Mouse (Mus musculus): Measurements from ENCODE around the gene Cdk2ap2. TPM values are rescaled to one million over a fixed set of nuclear protein-coding genes. Genes with fewer than 3 reads are reported as not detected.
A peak's percentile ranks its signal among the peaks of the same experiment; 100 is the strongest.

Cdk2ap2 gene
- polyA plus RNA-seq, 1 experiment: 88.7 TPM

- 9% methylated on average over 11 of the region's 11 CpGs for WGBS
- TF ChIP-seq CTCF (IDR thresholded peaks at IDR 0.05; ENCODE audit: borderline replicate concordance, insufficient read depth, low read depth, low read length) (no peak), POLR2A (IDR thresholded peaks at IDR 0.05; ENCODE audit: borderline replicate concordance, insufficient read depth, low read length) (no peak)
- DNase-seq: peak; percentile 56 to 58
- peaks cover 59% of the 10 kb centered on the region for H3K4me1 ChIP-seq (ENCODE audit: control insufficient read depth, insufficient read depth, low read length)
- H3K27ac ChIP-seq (ENCODE audit: insufficient read depth, low read length): peak overlapping the region; percentile 94
- no peak overlapping the region for H3K4me3 ChIP-seq (replicated peaks; ENCODE audit: insufficient read depth, low read depth, low read length)
- H3K27me3 ChIP-seq (ENCODE audit: control insufficient read depth, insufficient read depth, low read length): no peaks in the 10 kb centered on the region
These were observed 14.6 kb upstream of the Cdk2ap2 start for GRCm38 (mm10) chr19:4082219-4082965.

- TF ChIP-seq POLR2A (IDR thresholded peaks at IDR 0.05; ENCODE audit: borderline replicate concordance, insufficient read depth, low read length) (no peak), CTCF (IDR thresholded peaks at IDR 0.05; ENCODE audit: borderline replicate concordance, insufficient read depth, low read depth, low read length) (no peak)
- H3K27ac ChIP-seq (ENCODE audit: insufficient read depth, low read length): peak overlapping the region; percentile 94
- peaks cover 52% of the 10 kb centered on the region for H3K4me1 ChIP-seq (ENCODE audit: control insufficient read depth, insufficient read depth, low read length)
- 51% methylated on average over 7 of the region's 7 CpGs for WGBS
- DNase-seq: peak in 1 of 2 experiments; percentile 39
- H3K27me3 ChIP-seq (ENCODE audit: control insufficient read depth, insufficient read depth, low read length): no peaks in the 10 kb centered on the region
- no peak overlapping the region for H3K4me3 ChIP-seq (replicated peaks; ENCODE audit: insufficient read depth, low read depth, low read length)
These were observed 13.7 kb upstream of the Cdk2ap2 start for GRCm38 (mm10) chr19:4083316-4083715.

GRCm38 (mm10) chr19:4083826-4084225 is 13.2 kb upstream of the Cdk2ap2 start:
- H3K27ac ChIP-seq (ENCODE audit: insufficient read depth, low read length): peak overlapping the region; percentile 94
- TF ChIP-seq CTCF (IDR thresholded peaks at IDR 0.05; ENCODE audit: borderline replicate concordance, insufficient read depth, low read depth, low read length) (no peak), POLR2A (IDR thresholded peaks at IDR 0.05; ENCODE audit: borderline replicate concordance, insufficient read depth, low read length) (no peak)
- DNase-seq: no peak
- no peaks in the 10 kb centered on the region for H3K27me3 ChIP-seq (ENCODE audit: control insufficient read depth, insufficient read depth, low read length)
- WGBS: 36% methylated on average over 8 of the region's 8 CpGs
- peaks cover 51% of the 10 kb centered on the region for H3K4me1 ChIP-seq (ENCODE audit: control insufficient read depth, insufficient read depth, low read length)
- no peak overlapping the region for H3K4me3 ChIP-seq (replicated peaks; ENCODE audit: insufficient read depth, low read depth, low read length)

- TF ChIP-seq POLR2A (IDR thresholded peaks at IDR 0.05; ENCODE audit: borderline replicate concordance, insufficient read depth, low read length): no peak
- TF ChIP-seq CTCF (IDR thresholded peaks at IDR 0.05; ENCODE audit: borderline replicate concordance, insufficient read depth, low read depth, low read length): peak; percentile 56; the same call in 1 of the 2 replicates
- 88% methylated on average over 1 of the region's 1 CpGs for WGBS
- H3K27me3 ChIP-seq (ENCODE audit: control insufficient read depth, insufficient read depth, low read length): no peaks in the 10 kb centered on the region
These were observed 12.0 kb upstream of the Cdk2ap2 start for GRCm38 (mm10) chr19:4084984-4085383.

GRCm38 (mm10) chr19:4086156-4086555 is 10.8 kb upstream of the Cdk2ap2 start:
- Histone ChIP-seq H3K4me3 (replicated peaks; ENCODE audit: insufficient read depth, low read depth, low read length) (no peak overlapping the region), H3K27me3 (ENCODE audit: control insufficient read depth, insufficient read depth, low read length) (no peaks in the 10 kb centered on the region), H3K27ac (ENCODE audit: insufficient read depth, low read length) (no peak overlapping the region), H3K4me1 (ENCODE audit: control insufficient read depth, insufficient read depth, low read length) (peaks cover 36% of the 10 kb centered on the region)
- DNase-seq: no peak
- 94% methylated on average over 15 of the region's 15 CpGs for WGBS
- TF ChIP-seq CTCF (IDR thresholded peaks at IDR 0.05; ENCODE audit: borderline replicate concordance, insufficient read depth, low read depth, low read length): no peak
- TF ChIP-seq POLR2A (IDR thresholded peaks at IDR 0.05; ENCODE audit: borderline replicate concordance, insufficient read depth, low read length): no peak

More at GRCm38 (mm10) chr19:4084984-4085383, 12.0 kb upstream of the Cdk2ap2 start:
- H3K4me3 ChIP-seq (replicated peaks; ENCODE audit: insufficient read depth, low read depth, low read length): no peak overlapping the region
- peak overlapping the region; percentile 94; the same call in 1 of the 2 replicates for H3K27ac ChIP-seq (ENCODE audit: insufficient read depth, low read length)
- peaks cover 42% of the 10 kb centered on the region for H3K4me1 ChIP-seq (ENCODE audit: control insufficient read depth, insufficient read depth, low read length)
- peak in 1 of 2 experiments; percentile 11 for DNase-seq

- H3K4me1 ChIP-seq (ENCODE audit: control insufficient read depth, insufficient read depth, low read length): peaks cover 30% of the 10 kb centered on the region
- no peaks in the 10 kb centered on the region for H3K27me3 ChIP-seq (ENCODE audit: control insufficient read depth, insufficient read depth, low read length)
- no peak overlapping the region for H3K4me3 ChIP-seq (replicated peaks; ENCODE audit: insufficient read depth, low read depth, low read length)
- no peak for TF ChIP-seq CTCF (IDR thresholded peaks at IDR 0.05; ENCODE audit: borderline replicate concordance, insufficient read depth, low read depth, low read length)
- TF ChIP-seq POLR2A (IDR thresholded peaks at IDR 0.05; ENCODE audit: borderline replicate concordance, insufficient read depth, low read length): no peak
- no peak overlapping the region for H3K27ac ChIP-seq (ENCODE audit: insufficient read depth, low read length)
- DNase-seq: no peak
- 68% methylated on average over 5 of the region's 5 CpGs for WGBS
These were observed 9.9 kb upstream of the Cdk2ap2 start for GRCm38 (mm10) chr19:4087090-4087489.

GRCm38 (mm10) chr19:4088146-4088545 is 8.8 kb upstream of the Cdk2ap2 start:
- WGBS: 70% methylated on average over 5 of the region's 5 CpGs
- H3K4me1 ChIP-seq (ENCODE audit: control insufficient read depth, insufficient read depth, low read length): peaks cover 19% of the 10 kb centered on the region
- no peak overlapping the region for H3K27ac ChIP-seq (ENCODE audit: insufficient read depth, low read length)
- no peak overlapping the region for H3K4me3 ChIP-seq (replicated peaks; ENCODE audit: insufficient read depth, low read depth, low read length)
- H3K27me3 ChIP-seq (ENCODE audit: control insufficient read depth, insufficient read depth, low read length): no peaks in the 10 kb centered on the region
- TF ChIP-seq CTCF (IDR thresholded peaks at IDR 0.05; ENCODE audit: borderline replicate concordance, insufficient read depth, low read depth, low read length): no peak
- TF ChIP-seq POLR2A (IDR thresholded peaks at IDR 0.05; ENCODE audit: borderline replicate concordance, insufficient read depth, low read length): no peak
- no peak for DNase-seq

GRCm38 (mm10) chr19:4089128-4089527 is 7.9 kb upstream of the Cdk2ap2 start:
- no peak overlapping the region for H3K27ac ChIP-seq (ENCODE audit: insufficient read depth, low read length)
- TF ChIP-seq CTCF (IDR thresholded peaks at IDR 0.05; ENCODE audit: borderline replicate concordance, insufficient read depth, low read depth, low read length) (no peak), POLR2A (IDR thresholded peaks at IDR 0.05; ENCODE audit: borderline replicate concordance, insufficient read depth, low read length) (no peak)
- no peaks in the 10 kb centered on the region for H3K27me3 ChIP-seq (ENCODE audit: control insufficient read depth, insufficient read depth, low read length)
- H3K4me1 ChIP-seq (ENCODE audit: control insufficient read depth, insufficient read depth, low read length): peaks cover 9% of the 10 kb centered on the region
- WGBS: 36% methylated on average over 6 of the region's 6 CpGs
- no peak for DNase-seq
- H3K4me3 ChIP-seq (replicated peaks; ENCODE audit: insufficient read depth, low read depth, low read length): no peak overlapping the region
